Mouse (Mus musculus): Measurements from ENCODE around the gene Tmtc2. TPM values are rescaled to one million over a fixed set of nuclear protein-coding genes. Genes with fewer than 3 reads are reported as not detected.

Tmtc2 gene
- polyA plus RNA-seq, 1 experiment, result 0.97 TPM

DNA sequence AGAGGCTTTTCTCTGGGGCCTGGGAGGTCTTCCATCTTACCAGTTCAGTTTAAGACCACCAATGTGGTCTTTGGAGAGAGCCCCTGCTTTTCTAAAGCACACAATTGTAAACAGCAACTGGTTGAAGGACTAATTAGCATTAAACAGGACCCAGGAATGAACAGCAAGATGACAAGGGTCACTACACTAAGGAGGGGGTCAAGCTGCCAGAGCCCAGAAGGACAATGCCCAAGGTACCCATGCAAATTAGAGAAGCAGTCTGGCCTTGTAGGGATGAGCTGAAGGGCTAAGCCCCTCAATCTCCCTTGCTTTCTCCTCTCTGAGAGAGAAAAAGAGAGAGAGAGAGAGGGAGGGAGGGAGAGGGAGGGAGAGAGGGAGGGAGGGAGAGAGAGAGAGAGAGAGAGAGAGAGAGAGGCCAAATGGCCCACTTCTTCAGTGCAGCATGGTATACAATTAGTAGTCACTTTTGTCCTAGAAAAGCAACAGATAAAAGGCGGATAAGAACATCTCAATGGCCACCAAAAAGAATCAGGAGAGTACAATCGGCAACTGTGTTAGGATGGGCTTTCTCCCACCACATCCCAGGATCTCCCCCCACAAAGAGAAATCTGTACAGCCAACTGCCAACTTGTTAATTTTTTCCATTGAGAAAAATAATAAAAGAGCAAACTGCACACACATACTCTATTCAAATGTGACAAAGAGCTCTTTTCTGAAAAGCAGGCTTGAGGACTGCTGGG lies 89.7 kb downstream of the Tmtc2 start:
- no peak overlapping the region for H3ac ChIP-seq (ENCODE audit: control insufficient read depth, insufficient read length)
- no peak overlapping the region for H3K4me3 ChIP-seq
- no peaks in the 10 kb centered on the region for H3K79me2 ChIP-seq (ENCODE audit: control insufficient read depth, insufficient read depth)
- H3K4me2 ChIP-seq (ENCODE audit: low read depth), result no peak overlapping the region
- TF ChIP-seq MYOG (IDR thresholded peaks at IDR 0.05; ENCODE audit: control insufficient read depth in 1 of 3, insufficient read depth in 1 of 3, insufficient read length in 2 of 3, low read depth in 2 of 3) (no peak), CEBPB (IDR thresholded peaks at IDR 0.05; ENCODE audit: insufficient read depth, poor library complexity, severe bottlenecking) (no peak), TCF3 (IDR thresholded peaks at IDR 0.05; ENCODE audit: insufficient read length, low read depth) (no peak), POLR2A (IDR thresholded peaks at IDR 0.05; ENCODE audit: insufficient read length, low read depth) (no peak), E2F4 (IDR thresholded peaks at IDR 0.05; ENCODE audit: insufficient read depth) (no peak), MAX (IDR thresholded peaks at IDR 0.05; ENCODE audit: low read depth) (no peak), USF1 (IDR thresholded peaks at IDR 0.05; ENCODE audit: low read depth) (no peak), MYOD1 (IDR thresholded peaks at IDR 0.05; ENCODE audit: control insufficient read depth in 1 of 3, insufficient read length in 2 of 3, low read depth in 2 of 3) (no peak), TCF12 (IDR thresholded peaks at IDR 0.05; ENCODE audit: insufficient read depth, poor library complexity, severe bottlenecking) (no peak), POLR2AphosphoS2 (IDR thresholded peaks at IDR 0.05; ENCODE audit: insufficient read length, low read depth) (no peak), REST (IDR thresholded peaks at IDR 0.05; ENCODE audit: insufficient read depth, insufficient read length) (no peak), SRF (IDR thresholded peaks at IDR 0.05; ENCODE audit: control insufficient read depth, insufficient read length, low read depth) (no peak)
- no peaks in the 10 kb centered on the region for H3K36me3 ChIP-seq (ENCODE audit: control insufficient read depth, insufficient read depth)
- H3K27me3 ChIP-seq (ENCODE audit: control insufficient read depth, insufficient read depth, insufficient read length), result no peaks in the 10 kb centered on the region

DNA sequence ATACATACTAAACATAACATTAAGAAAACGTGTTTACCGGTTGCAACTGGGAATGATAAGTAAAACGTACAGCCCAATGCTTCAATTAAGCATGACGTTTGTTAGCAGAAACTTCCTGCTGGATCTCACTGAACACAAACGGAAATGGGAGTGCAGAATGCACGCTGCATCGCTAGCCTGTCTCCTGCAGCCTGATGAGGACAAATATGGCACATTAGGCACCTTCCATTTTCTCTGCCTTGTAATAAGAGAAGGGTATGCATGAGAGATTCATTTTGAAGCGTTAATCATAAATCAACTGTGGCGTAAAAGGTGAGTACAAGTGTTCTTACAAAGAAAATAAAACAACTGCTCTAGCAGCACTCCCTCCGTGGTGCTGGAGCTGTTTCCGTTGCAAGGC lies 94.5 kb downstream of the Tmtc2 start:
- Histone ChIP-seq H3ac (ENCODE audit: control insufficient read depth, insufficient read length) (no peak overlapping the region), H3K36me3 (ENCODE audit: control insufficient read depth, insufficient read depth) (no peaks in the 10 kb centered on the region), H3K27me3 (ENCODE audit: control insufficient read depth, insufficient read depth, insufficient read length) (no peaks in the 10 kb centered on the region), H3K79me2 (ENCODE audit: control insufficient read depth, insufficient read depth) (no peaks in the 10 kb centered on the region), H3K4me3 (no peak overlapping the region), H3K4me2 (ENCODE audit: low read depth) (no peak overlapping the region)
- TF ChIP-seq USF1 (IDR thresholded peaks at IDR 0.05; ENCODE audit: low read depth) (no peak), POLR2A (IDR thresholded peaks at IDR 0.05; ENCODE audit: insufficient read length, low read depth) (no peak), CEBPB (IDR thresholded peaks at IDR 0.05; ENCODE audit: insufficient read depth, poor library complexity, severe bottlenecking) (no peak), SRF (IDR thresholded peaks at IDR 0.05; ENCODE audit: control insufficient read depth, insufficient read length, low read depth) (no peak), POLR2AphosphoS2 (IDR thresholded peaks at IDR 0.05; ENCODE audit: insufficient read length, low read depth) (no peak), TCF3 (IDR thresholded peaks at IDR 0.05; ENCODE audit: insufficient read length, low read depth) (no peak), TCF12 (IDR thresholded peaks at IDR 0.05; ENCODE audit: insufficient read depth, poor library complexity, severe bottlenecking) (no peak), MYOG (IDR thresholded peaks at IDR 0.05; ENCODE audit: control insufficient read depth in 1 of 3, insufficient read depth in 1 of 3, insufficient read length in 2 of 3, low read depth in 2 of 3) (no peak), REST (IDR thresholded peaks at IDR 0.05; ENCODE audit: insufficient read depth, insufficient read length) (no peak), E2F4 (IDR thresholded peaks at IDR 0.05; ENCODE audit: insufficient read depth) (no peak), MAX (IDR thresholded peaks at IDR 0.05; ENCODE audit: low read depth) (no peak), MYOD1 (IDR thresholded peaks at IDR 0.05; ENCODE audit: control insufficient read depth in 1 of 3, insufficient read length in 2 of 3, low read depth in 2 of 3) (no peak)

DNA sequence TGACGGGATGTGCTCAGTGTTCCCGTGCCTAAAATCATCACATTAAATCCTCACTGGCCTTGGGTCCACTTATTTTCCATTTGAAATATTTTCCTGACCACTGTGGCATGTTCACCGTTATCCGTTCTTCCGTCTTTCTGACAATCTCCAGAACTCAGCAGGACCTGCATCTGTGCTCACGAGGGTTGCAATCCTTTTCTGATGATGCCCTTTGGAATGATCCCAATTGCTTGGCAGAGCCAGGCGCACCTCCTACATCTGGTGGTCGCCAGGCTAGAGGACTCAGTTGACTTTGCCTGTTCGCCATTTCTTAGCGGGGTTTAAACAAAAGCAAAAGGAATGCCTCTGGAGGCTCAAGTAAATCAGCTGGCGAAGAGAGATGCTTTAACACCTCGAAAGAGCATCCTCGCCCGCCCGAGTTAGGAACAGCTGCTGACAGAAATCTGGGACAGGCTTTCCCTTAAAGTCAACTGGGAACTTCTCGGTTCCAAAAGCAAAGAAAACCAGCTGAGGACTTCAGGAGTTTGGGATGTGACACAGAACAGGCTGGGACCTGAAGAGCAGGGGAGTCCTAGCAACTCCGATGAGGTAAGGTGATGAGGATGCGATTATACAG lies 96.5 kb downstream of the Tmtc2 start:
- TF ChIP-seq E2F4 (IDR thresholded peaks at IDR 0.05; ENCODE audit: insufficient read depth) (no peak), CEBPB (IDR thresholded peaks at IDR 0.05; ENCODE audit: insufficient read depth, poor library complexity, severe bottlenecking) (no peak), MYOD1 (IDR thresholded peaks at IDR 0.05; ENCODE audit: control insufficient read depth in 1 of 3, insufficient read length in 2 of 3, low read depth in 2 of 3) (no peak), MYOG (IDR thresholded peaks at IDR 0.05; ENCODE audit: control insufficient read depth in 1 of 3, insufficient read depth in 1 of 3, insufficient read length in 2 of 3, low read depth in 2 of 3) (no peak), REST (IDR thresholded peaks at IDR 0.05; ENCODE audit: insufficient read depth, insufficient read length) (no peak)
- H3K27me3 ChIP-seq (ENCODE audit: control insufficient read depth, insufficient read depth, insufficient read length), result no peaks in the 10 kb centered on the region

DNA sequence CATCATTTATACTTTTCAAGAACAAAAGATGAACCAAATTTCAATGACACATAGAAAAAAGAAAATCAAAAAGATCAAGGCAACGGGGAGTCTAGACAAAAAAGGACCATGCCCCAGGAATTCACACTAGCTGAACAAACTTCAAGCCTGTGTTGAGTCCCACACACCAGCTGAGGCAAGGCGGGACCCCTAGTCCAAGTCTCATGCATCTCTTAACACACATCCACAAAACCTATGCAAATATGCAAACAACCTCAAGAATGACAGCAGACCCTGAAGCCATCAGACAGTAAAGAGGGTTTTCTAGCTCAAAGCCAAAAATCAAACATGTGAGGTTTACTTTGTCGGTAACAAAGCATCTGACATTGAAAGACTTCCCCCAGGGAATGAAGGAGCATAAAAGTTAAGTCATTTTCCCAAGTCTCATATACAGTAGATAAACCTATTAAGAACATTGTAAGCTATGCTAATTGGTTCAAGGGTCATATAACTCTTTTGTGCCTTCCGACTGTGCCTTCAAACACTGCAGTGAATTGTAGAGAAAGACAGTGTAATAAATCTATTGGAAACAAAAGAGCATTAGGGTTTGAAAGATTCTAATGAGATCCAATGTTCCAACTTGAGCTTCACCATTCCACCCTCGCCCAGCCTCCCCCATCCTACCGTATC lies 100.0 kb downstream of the Tmtc2 start:
- H3K79me2 ChIP-seq (ENCODE audit: control insufficient read depth, insufficient read depth), result no peaks in the 10 kb centered on the region
- H3K36me3 ChIP-seq (ENCODE audit: control insufficient read depth, insufficient read depth), result no peaks in the 10 kb centered on the region
- H3K4me2 ChIP-seq (ENCODE audit: low read depth), result no peak overlapping the region
- no peak overlapping the region for H3ac ChIP-seq (ENCODE audit: control insufficient read depth, insufficient read length)
- no peaks in the 10 kb centered on the region for H3K27me3 ChIP-seq (ENCODE audit: control insufficient read depth, insufficient read depth, insufficient read length)
- no peak for TF ChIP-seq TCF12 (IDR thresholded peaks at IDR 0.05; ENCODE audit: insufficient read depth, poor library complexity, severe bottlenecking)
- no peak for TF ChIP-seq POLR2A (IDR thresholded peaks at IDR 0.05; ENCODE audit: insufficient read length, low read depth)
- no peak for TF ChIP-seq SRF (IDR thresholded peaks at IDR 0.05; ENCODE audit: control insufficient read depth, insufficient read length, low read depth)
- TF ChIP-seq REST (IDR thresholded peaks at IDR 0.05; ENCODE audit: insufficient read depth, insufficient read length), result no peak
- no peak for TF ChIP-seq MYOG (IDR thresholded peaks at IDR 0.05; ENCODE audit: control insufficient read depth in 1 of 3, insufficient read depth in 1 of 3, insufficient read length in 2 of 3, low read depth in 2 of 3)
- no peak for TF ChIP-seq TCF3 (IDR thresholded peaks at IDR 0.05; ENCODE audit: insufficient read length, low read depth)
- no peak overlapping the region for H3K4me3 ChIP-seq

More for the DNA sequence above, 96.5 kb downstream of the Tmtc2 start:
- H3K4me2 ChIP-seq (ENCODE audit: low read depth), result no peak overlapping the region
- no peaks in the 10 kb centered on the region for H3K36me3 ChIP-seq (ENCODE audit: control insufficient read depth, insufficient read depth)
- H3ac ChIP-seq (ENCODE audit: control insufficient read depth, insufficient read length), result no peak overlapping the region
- H3K4me3 ChIP-seq, result no peak overlapping the region
- H3K79me2 ChIP-seq (ENCODE audit: control insufficient read depth, insufficient read depth), result no peaks in the 10 kb centered on the region
